Mouse (Mus musculus) forebrain, embryonic 14.5 days (tissue): ENCODE results near the gene Golgb1. TPM values are rescaled to one million over a fixed set of nuclear protein-coding genes. Genes with fewer than 3 reads are reported as not detected.
"Not testable (repeated sequence)": the region's sequence is repeated elsewhere in the genome, so short reads cannot be mapped to it uniquely, and the experiment has no call there.

Experiments used
- ATAC-seq: fragments of 200-750 bp; cut with Nextera tagmentation; 2 replicates; pipeline ENCODE4 v1.8.0; 2017; ENCODE audit warnings: mild to moderate bottlenecking, moderate library complexity
- DNase-seq: peaks from one replicate; pipeline ENCODE4 v3.0.0-alpha.2; 2015; ENCODE audit warnings: low spot score
- H3K27ac ChIP-seq: fragments of 300-500 bp; sonication (generic); 2 replicates; pipeline ENCODE4 v1.5.1; 2014; ENCODE audit warnings: low read depth, mild to moderate bottlenecking, control low read depth, low read length, moderate library complexity
- H3K27me3 ChIP-seq: fragments of 300-500 bp; sonication (generic); replicated peaks from 2 replicates; pipeline ENCODE4 v1.6.1; 2014; ENCODE audit warnings: low read length, control low read depth, mixed read lengths; ENCODE audit not compliant: control insufficient read depth, insufficient read depth
- H3K36me3 ChIP-seq: fragments of 300-500 bp; sonication (generic); 2 replicates; pipeline ENCODE4 v1.6.1; 2014; ENCODE audit warnings: low read length, control low read depth; ENCODE audit not compliant: control insufficient read depth, insufficient read depth
- H3K4me1 ChIP-seq: fragments of 300-500 bp; sonication (generic); 2 replicates; pipeline ENCODE4 v1.6.1; 2014; ENCODE audit warnings: antibody characterized with exemption, low read length, control low read depth; ENCODE audit not compliant: control insufficient read depth, insufficient read depth
- H3K4me2 ChIP-seq: fragments of 300-500 bp; sonication (generic); 2 replicates; pipeline ENCODE4 v1.6.1; 2014; ENCODE audit warnings: mild to moderate bottlenecking, control low read depth, low read length
- H3K4me3 ChIP-seq: fragments of 300-500 bp; sonication (generic); 2 replicates; pipeline ENCODE4 v1.5.1; 2014; ENCODE audit warnings: low read depth, low read length, control low read depth
- H3K9ac ChIP-seq: fragments of 300-500 bp; sonication (generic); 2 replicates; pipeline ENCODE4 v1.6.1; 2014; ENCODE audit warnings: mild to moderate bottlenecking, low read length, control low read depth, moderate library complexity
- H3K9me3 ChIP-seq: fragments of 300-500 bp; sonication (generic); replicated peaks from 2 replicates; pipeline ENCODE4 v1.6.1; 2016; ENCODE audit warnings: low read length, control low read depth, mixed read lengths; ENCODE audit not compliant: control insufficient read depth
- WGBS: fragments of 180-500 bp; shearing (Covaris S2); extraction: QIAGEN DNeasy Blood & Tissue Kit; methylation state at CpG from one replicate; pipeline ENCODE4 v1.1.7; 2014; 5-methylcytosine and 5-hydroxymethylcytosine counted together
- polyA plus RNA-seq: library from polyadenylated mRNA; unstranded; fragments of >200 nt; fragmentation: Nextera tagmentation; extraction: Ambion mirVana; gene quantifications from 2 replicates; pipeline ENCODE4 v1.2.1, GENCODE M21; 2014

Golgb1 gene
- 69.9 and 75.8 TPM in 2 replicates for polyA plus RNA-seq

- Histone ChIP-seq H3K9ac (peak within 1 kb of the TSS; percentile 80), H3K36me3 (peaks cover 13% of the 10 kb centered on the region), H3K27me3 (no peaks in the 10 kb centered on the region), H3K9me3 (no peaks in the 10 kb centered on the region), H3K4me3 (peak within 1 kb of the TSS; percentile 79), H3K4me2 (peak within 1 kb of the TSS; percentile 75), H3K4me1 (peaks cover 15% of the 10 kb centered on the region), H3K27ac (peak within 1 kb of the TSS; percentile 67)
- under 1% methylated on average over 43 of the region's 43 CpGs for WGBS
- ATAC-seq (peak; percentile 100), DNase-seq (peak; percentile 100)
These were observed at the start of gene Golgb1, which contains the start of gene Eaf2 for GRCm38 (mm10) chr16:36874583-36875275. Golgb1 (plus strand) TSS chr16:36875140. Eaf2 (minus strand) TSS chr16:36875003.

- no peak for ATAC-seq
- Histone ChIP-seq H3K27ac (no peak overlapping the region), H3K9me3 (no peaks in the 10 kb centered on the region), H3K4me1 (peaks cover 3% of the 10 kb centered on the region; the same call in 1 of the 2 replicates), H3K4me2 (peak overlapping the region; percentile 63), H3K27me3 (no peaks in the 10 kb centered on the region), H3K9ac (peak overlapping the region; percentile 85), H3K36me3 (no peaks in the 10 kb centered on the region), H3K4me3 (peak overlapping the region; percentile 84)
- WGBS, result 4% methylated on average over 11 of the region's 11 CpGs
- DNase-seq, result no peak
These were observed 47.3 kb upstream of the Golgb1 start for GRCm38 (mm10) chr16:36827611-36828053.

- peaks cover 3% of the 10 kb centered on the region; the same call in 1 of the 2 replicates for H3K4me1 ChIP-seq
- WGBS, result under 1% methylated on average over 63 of the region's 64 CpGs
- H3K4me2 ChIP-seq, result peak within 1 kb of the TSS; percentile 63
- peak within 1 kb of the TSS; percentile 85 for H3K9ac ChIP-seq
- ATAC-seq (peak; percentile 99), DNase-seq (peak; percentile 90)
- peak within 1 kb of the TSS; percentile 84 for H3K4me3 ChIP-seq
- no peaks in the 10 kb centered on the region for H3K36me3 ChIP-seq
- H3K27ac ChIP-seq, result peak within 1 kb of the TSS; percentile 75; the same call in 1 of the 2 replicates
- no peaks in the 10 kb centered on the region for H3K27me3 ChIP-seq
- no peaks in the 10 kb centered on the region for H3K9me3 ChIP-seq
These were observed 46.7 kb upstream of the Golgb1 start, which contains the start of gene Iqcb1 for GRCm38 (mm10) chr16:36828054-36828786. Iqcb1 (plus strand) TSS chr16:36828385.

GRCm38 (mm10) chr16:36828820-36829219, 46.1 kb upstream of the Golgb1 start:
- ATAC-seq (peak; percentile 40), DNase-seq (peak; percentile 29)
- peak overlapping the region; percentile 63 for H3K4me2 ChIP-seq
- H3K9me3 ChIP-seq, result no peaks in the 10 kb centered on the region
- peak overlapping the region; percentile 85 for H3K9ac ChIP-seq
- H3K27me3 ChIP-seq, result no peaks in the 10 kb centered on the region
- no peak overlapping the region for H3K27ac ChIP-seq
- WGBS, result 1% methylated on average over 11 of the region's 11 CpGs
- peak overlapping the region; percentile 84 for H3K4me3 ChIP-seq
- peaks cover 3% of the 10 kb centered on the region; the same call in 1 of the 2 replicates for H3K4me1 ChIP-seq
- H3K36me3 ChIP-seq, result no peaks in the 10 kb centered on the region

- WGBS, result 91% methylated on average over 1 of the region's 1 CpGs
These were observed 28.0 kb upstream of the Golgb1 start for GRCm38 (mm10) chr16:36846894-36847293.

GRCm38 (mm10) chr16:36851202-36851601, 23.7 kb upstream of the Golgb1 start:
- ATAC-seq (no peak), DNase-seq (no peak)
- H3K4me2 ChIP-seq, result no peak overlapping the region
- no peak overlapping the region for H3K27ac ChIP-seq
- H3K36me3 ChIP-seq, result peaks cover 46% of the 10 kb centered on the region
- no peak overlapping the region for H3K9ac ChIP-seq
- H3K9me3 ChIP-seq, result no peaks in the 10 kb centered on the region
- H3K27me3 ChIP-seq, result no peaks in the 10 kb centered on the region
- H3K4me1 ChIP-seq, result no peaks in the 10 kb centered on the region
- 87% methylated on average over 3 of the region's 3 CpGs for WGBS
- no peak overlapping the region for H3K4me3 ChIP-seq

More at GRCm38 (mm10) chr16:36846894-36847293, 28.0 kb upstream of the Golgb1 start:
- not testable (repeated sequence) for DNase-seq, H3K9ac ChIP-seq, H3K9me3 ChIP-seq, ATAC-seq, H3K4me2 ChIP-seq, H3K27me3 ChIP-seq, H3K4me1 ChIP-seq, H3K4me3 ChIP-seq, H3K27ac ChIP-seq
- H3K36me3 ChIP-seq, result peaks cover 42% of the 10 kb centered on the region

GRCm38 (mm10) chr16:36863585-36863984, 11.4 kb upstream of the Golgb1 start:
- no peak overlapping the region for H3K27ac ChIP-seq
- no peaks in the 10 kb centered on the region for H3K9me3 ChIP-seq
- no peaks in the 10 kb centered on the region for H3K27me3 ChIP-seq
- no peak overlapping the region for H3K9ac ChIP-seq
- H3K4me2 ChIP-seq, result no peak overlapping the region
- H3K36me3 ChIP-seq, result peaks cover 48% of the 10 kb centered on the region
- 95% methylated on average over 3 of the region's 3 CpGs for WGBS
- H3K4me3 ChIP-seq, result no peak overlapping the region
- no peaks in the 10 kb centered on the region for H3K4me1 ChIP-seq
- no peak for ATAC-seq
- DNase-seq, result no peak

GRCm38 (mm10) chr16:36869442-36869841, 5.5 kb upstream of the Golgb1 start:
- whole genome bisulfite sequencing, result 96% methylated on average over 2 of the region's 2 CpGs
- Histone ChIP-seq H3K4me3 (no peak overlapping the region), H3K27me3 (no peaks in the 10 kb centered on the region), H3K9me3 (no peaks in the 10 kb centered on the region), H3K9ac (no peak overlapping the region), H3K4me2 (no peak overlapping the region), H3K4me1 (peaks cover 6% of the 10 kb centered on the region; the same call in 1 of the 2 replicates), H3K27ac (no peak overlapping the region), H3K36me3 (peaks cover 50% of the 10 kb centered on the region)
- ATAC-seq (no peak), DNase-seq (no peak)
